Mouse (Mus musculus): Measurements from ENCODE around the gene Cdk19.
"Not testable (repeated sequence)": the region's sequence is repeated elsewhere in the genome, so short reads cannot be mapped to it uniquely, and the experiment has no call there.

The Cdk19 gene

DNA sequence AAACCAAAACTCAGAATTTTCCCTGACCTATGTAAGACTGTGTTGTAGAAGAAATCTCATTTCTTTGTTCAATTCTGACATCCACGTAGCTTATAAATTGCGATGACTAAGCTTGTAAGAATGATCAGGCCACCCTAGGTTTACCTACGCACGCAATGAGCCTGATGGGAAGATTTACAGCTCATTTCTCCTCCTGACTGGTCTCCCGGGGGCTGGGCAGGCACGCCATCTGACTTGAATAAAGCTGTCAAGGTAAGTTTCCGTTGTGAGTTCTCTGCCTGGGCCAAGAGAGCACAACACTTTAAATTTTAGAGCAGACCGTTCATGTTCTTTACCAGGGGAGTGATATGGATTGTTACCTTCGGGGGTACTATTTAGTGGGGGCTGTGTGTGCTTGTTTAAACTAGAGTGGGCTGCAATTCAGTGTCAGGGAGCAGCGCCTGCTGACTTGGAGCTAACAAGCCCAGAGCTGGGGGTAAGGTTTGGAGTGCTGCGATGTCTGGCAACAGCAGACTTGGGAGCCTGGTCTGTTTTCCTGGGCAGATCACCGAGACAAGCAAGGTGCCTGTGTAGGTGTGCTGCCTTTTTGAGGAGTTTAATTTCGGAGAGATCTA lies at the start of gene Cdk19:
TSS of gene Cdk19 (plus strand) at position 214 of the 614 bp plus-strand sequence.
- DNase-seq (ENCODE audit: low spot score), result no peak

DNA sequence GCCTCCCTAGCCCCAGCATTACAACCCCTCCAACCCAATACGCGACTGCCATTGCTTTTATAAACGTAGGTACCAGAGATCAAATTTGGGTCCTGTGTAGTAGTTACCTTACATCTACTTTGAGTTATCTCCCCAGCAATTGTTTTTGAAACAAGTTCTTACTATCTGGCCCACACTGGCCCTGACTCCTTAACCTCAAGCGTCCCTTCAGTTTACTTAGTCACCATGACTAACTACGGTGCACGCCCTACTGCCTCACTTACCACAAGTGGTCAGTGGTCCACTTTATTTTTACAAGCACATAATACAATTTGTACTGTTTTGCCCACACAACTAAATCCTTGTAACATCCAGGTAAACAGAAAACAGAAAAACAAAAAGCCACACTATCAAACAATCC lies 46.7 kb upstream of the Cdk19 start:
- DNase-seq (ENCODE audit: low spot score), result no peak

DNA sequence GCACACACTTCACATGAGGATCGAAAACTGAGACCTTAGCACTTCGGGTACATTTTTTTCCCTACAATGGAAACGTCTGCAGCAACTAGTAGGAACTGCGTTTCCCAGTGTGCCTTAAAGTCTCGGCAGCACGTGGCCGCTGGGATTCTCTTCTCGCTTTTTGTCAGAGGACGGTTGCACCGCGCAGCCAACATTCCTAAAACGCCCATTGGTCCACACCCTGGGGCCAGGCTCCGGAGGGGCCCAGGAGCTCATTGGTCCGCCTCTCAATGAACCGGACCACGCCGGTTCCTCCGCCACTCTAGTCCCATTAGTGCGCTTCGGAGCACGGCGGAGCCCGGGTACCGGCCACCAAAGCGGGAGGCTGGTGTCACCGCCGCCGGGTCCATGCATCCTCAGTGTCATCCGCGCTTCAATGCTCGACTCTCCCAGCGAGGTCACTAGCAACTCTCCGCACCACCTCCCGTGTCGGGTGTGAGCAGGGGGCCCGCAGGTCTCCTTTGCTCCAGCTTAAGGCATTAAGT lies 38.7 kb upstream of the Cdk19 start:
- peak; percentile 77 for DNase-seq (ENCODE audit: low spot score)

DNA sequence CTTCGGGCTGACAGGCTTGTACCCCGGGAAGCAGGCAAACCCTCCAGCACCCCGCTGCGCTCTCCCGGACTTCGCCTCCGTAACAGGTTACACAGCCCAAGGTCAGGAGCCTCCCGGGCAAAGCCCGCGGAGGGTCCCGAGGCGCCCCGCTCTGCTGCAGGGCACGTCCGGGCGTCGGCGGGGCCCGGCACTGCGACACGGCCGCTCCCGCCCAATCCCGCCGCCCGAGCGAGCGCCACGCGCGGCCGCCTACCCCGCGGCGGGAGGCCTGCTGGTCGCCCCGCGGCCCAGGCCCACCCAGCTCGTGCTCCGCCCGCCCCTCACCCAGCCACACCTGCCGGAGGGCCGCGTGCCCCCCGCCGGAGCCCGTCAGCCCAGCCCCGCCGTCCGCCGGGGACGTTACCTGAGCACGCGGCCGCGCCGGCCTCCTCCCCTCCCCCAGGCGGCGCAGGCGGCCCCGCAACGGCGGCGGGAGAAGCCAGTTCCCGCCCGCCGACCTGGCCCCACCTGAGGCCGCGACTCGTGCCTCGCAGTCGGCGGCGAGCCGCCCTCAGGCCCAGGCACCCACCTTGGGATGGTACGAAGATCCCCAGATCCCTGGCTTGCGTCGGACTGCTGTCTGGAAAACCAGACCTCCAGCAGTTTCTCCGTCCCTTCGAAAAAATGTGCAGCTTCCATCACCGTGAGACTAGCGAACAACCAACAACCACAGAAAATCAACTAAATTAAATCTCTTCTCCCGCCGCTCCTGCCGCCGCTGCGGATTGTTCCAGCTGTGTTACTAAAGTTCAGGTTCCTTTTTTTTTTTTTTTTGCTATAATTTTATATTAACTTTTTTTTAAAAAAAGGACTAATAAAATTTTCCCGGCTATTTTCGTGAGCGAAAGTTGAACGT lies 37.9 kb upstream of the Cdk19 start:
- DNase-seq (ENCODE audit: low spot score), result not testable (repeated sequence)

DNA sequence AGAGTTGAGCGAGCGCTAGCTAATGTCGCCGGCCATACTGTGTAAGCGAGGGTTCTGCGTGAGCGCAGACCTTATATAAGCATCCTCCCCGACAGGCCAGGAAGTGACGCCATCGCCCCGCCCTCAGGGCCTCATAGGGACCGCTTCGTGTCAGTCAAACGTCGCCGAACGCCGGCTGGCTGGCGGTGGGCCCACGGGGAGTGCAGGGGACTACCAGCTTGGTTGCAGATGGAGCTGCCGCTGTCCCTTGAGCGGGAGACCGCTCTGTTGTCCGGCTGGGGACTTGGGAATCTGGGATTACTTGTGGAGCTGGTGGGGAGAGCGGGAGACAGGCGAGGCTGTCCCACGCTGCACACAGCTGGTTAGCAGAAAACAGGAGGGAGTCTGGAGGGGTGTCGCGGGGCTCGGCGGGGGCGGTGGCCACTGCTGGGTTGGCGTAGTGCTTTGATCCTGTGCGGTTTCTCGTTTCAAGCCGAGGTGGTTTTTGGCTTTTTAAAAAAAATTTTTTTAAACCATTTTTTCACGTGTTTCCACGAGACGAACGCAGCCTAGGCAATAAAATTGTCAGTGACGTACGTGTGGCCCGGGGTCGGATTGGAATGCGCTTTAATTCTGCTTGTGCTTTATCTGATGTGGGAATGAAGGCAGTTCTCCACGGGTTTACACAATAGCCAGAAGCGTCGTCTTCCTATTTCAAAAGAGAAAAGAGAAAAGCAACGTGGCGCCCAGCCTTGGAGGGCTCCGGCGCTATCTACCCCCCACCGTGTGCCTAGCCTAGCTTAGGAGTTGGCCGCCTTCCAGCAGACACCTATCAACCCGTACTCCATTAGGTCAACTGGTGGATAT lies 37.0 kb upstream of the Cdk19 start, which contains the start of gene Amd1:
TSS of gene Amd1 (minus strand) at position 47 of the 846 bp plus-strand sequence.
- peak; percentile 98 for DNase-seq (ENCODE audit: low spot score)

DNA sequence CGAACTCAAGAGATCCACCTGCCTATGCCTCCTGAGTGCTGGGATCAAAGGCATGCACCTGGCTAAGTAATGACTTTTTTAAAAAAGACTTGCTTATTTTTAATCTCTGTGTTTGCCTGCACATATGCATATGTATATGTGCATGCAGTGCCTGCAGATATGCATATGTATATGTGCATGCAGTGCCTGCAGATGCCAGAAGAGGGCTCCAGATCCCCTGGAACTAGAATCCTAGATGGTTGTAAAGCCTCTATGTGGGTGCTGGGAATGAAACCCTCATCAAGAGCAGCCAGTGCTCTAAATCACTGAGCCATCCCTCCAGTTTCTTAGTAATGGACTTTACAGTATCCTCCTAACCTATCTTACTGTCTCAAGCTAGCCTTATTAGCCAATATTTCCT lies 33.4 kb upstream of the Cdk19 start:
- DNase-seq (ENCODE audit: low spot score), result no peak

DNA sequence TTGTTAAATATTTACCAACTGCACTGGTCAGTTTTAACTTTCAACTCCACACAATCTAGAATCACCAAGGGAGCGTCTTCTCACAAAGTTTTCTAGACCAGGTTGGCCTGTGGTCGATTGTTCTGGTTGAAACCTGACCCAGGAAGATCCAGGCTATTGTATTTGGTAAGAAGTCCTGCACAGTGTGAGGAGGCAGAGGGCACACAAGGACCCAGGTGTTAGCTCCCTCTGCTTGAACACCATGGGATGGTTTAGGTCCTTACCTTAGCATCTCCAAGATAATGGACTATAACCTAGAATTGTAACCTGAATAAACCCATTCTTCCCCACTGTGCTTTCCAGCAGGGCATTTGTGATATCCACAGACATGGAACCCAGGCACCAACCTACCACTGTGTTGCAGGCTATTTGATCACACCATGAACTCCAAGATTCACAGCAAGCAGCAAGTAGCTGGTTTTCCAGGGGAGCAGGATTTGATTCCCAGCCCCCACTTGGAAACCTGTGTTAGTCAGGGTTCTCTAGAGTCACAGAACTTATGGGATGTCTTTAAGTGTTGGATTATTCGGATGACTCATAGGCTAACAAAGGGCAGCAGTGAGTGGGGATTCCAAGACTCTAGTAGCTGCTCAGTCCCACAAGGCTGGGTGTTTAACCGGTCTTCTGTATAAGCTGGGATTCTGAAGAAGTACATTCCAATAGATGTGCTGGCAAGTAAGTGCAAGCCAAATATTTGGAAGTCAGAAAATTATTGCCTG lies 31.4 kb upstream of the Cdk19 start:
- DNase-seq (ENCODE audit: low spot score), result no peak

DNA sequence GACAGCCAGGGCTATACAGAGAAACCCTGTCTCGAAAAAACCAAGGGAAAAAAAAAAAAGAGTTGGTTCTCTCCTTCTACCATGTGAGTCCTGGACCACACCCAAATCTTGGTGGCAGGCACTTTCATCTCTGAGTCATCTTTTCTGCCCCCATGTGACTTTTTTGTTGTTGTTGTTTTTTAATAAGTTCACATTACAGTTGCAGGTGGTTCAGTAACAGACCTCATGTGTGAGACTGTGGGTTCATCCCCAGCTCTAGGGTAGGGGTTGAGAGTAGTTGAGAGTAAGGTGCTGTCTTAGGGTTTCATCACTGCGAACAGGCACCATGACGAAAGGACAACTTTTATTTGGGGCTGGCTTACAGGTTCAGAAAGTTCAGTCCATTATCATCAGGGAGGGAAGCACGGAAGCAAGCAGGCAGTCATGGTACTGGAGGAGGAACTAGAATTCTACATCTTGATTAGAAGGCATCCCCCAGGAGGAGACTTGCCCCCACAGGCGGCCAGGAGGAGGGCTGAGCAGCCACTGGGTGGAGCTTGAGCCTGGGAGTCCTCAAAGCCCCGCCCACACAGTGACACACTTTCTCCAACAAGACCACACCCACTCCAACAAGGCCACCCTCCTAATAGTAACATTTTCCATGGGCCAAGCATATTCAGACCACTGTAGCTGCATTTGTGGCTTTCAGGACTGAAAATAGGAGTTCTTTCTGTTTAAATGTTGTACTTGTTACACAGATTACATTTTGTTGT lies 29.3 kb upstream of the Cdk19 start:
- DNase-seq (ENCODE audit: low spot score), result no peak

DNA sequence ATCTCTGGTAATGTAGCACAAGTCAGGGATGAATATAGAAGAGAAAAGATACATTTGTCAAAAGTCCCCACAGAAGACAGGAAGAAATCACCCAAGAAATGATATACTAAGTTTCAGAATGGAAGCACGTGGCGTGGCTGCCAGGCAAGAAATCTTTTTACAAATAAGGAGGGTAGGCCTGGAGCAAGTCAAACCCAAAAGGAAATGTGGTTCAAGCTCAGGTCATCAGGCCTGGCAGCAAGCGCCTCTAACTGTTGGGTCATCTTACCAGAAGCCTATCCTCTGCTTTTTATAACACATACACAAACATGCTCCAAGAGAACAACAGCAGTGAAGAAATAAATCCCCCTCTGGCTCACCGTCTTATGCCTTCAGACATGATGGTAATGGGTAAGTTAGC lies 26.6 kb upstream of the Cdk19 start:
- no peak for DNase-seq (ENCODE audit: low spot score)

DNA sequence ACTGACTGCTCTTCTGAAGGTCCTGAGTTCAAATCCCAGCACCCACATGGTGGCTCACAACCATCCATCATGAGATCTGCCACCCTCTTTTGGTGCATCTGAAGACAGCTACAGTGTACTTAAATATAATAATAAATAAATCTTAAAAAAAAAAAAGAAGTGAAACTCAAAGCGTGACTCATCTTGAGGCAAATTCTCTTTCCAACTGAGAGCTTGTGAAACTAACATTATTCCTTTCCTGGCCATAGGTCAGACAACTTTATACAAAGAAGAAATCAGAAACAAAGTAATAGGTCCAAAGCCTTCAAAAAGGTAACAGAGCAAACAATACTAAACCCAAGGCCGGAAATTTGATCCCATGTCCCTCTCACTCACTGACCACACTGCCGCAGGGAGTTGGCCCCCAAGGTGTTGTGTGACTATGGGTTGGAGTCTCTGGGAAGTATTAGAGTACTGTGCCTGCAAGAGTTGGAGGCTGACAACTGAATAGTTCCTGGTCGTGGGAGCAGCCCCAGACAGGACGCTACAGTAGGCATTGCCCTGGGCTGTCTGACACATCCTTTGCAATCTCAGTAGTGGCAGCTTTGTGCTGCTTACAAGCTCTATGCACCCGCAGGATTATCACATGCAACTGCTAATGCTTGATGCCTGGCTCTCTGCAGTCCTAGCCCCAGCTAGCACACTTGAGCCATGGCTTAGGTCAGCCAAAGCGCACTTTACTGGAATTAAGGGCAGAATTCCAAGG lies 22.4 kb upstream of the Cdk19 start:
- DNase-seq (ENCODE audit: low spot score), result no peak

DNA sequence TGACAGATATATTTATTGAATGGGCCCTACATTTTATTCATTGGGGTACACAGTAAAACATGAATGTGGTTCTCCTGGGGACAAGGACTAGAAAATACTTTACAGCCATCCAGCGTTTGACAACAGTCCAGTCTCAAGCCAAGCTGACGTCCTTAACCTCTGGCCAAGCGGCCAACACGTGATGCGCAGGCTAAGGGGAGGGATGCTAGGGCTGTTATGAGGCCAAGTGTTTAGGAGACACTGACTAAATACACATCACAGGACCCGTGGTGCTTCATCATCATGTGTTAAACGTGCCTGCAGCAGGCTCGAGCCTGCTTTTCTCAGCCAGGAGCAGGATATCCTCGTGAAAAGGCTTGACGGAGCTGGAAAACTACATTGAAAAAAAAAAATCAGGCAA lies 19.1 kb upstream of the Cdk19 start:
- no peak for DNase-seq (ENCODE audit: low spot score)

DNA sequence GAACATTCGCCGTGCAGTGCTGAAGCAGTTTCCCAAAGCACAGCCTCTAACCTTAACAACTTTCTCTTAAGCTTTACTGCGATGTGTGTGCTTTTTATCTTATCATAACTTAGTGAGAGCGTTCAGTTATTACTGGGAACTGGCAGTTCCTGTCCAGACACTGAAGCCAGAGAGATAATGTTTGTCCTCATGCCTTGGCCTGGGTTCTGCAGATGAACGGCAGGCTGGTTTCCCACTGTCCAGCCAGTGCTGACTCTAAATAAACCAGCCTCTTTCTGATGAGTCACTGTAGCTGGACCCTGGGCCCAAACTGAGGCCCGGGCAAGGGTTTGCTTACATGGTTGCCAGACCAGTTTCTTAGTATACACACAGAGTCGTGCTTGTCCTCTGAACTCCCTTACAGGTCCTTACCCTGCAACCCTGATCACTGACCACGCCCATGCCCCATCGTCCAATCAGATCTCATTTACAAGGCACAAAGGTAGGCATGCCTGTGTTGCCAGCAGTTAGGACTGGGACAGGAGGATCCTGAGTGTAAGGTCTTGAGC lies 11.3 kb upstream of the Cdk19 start:
- no peak for DNase-seq (ENCODE audit: low spot score)

DNA sequence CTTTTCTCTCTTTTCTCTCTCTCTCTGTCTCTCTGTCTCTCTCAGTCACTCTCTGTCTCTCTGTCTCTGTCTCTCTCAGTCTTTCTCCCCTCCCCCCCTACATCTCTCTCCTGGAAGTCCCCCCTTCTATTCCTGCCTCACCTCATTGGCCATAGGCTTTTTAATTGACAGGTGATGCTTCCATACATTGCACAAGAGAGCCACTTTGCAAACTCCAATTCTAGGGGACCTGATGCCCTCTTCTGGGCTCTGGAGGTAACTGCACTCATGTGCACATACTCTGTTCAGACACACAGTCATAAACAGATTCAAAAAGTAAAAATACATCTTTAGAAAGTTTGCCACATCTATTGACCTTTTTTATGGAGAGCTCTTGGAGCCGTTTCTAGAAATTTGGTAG lies 9.1 kb upstream of the Cdk19 start:
- DNase-seq (ENCODE audit: low spot score), result no peak

DNA sequence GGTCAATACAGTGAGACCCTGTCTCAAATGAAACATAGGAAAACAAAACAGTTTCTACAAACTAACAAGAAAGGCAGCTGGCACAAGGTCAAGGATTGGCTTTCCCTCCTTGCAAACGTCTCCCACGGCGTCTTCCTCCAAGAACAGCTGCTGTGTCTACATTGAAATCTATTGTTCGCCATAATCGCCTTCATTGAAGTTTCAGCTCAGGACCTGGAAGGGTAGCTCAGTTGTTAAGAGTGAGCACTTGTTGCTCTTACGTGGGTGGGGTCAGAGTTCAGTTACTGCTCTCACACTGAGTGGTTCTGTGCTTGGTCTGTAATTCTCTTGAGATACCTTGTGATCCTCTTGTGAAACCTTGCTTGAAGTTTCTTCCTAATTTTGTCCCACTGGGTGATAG lies 6.5 kb upstream of the Cdk19 start:
- DNase-seq (ENCODE audit: low spot score), result no peak

DNA sequence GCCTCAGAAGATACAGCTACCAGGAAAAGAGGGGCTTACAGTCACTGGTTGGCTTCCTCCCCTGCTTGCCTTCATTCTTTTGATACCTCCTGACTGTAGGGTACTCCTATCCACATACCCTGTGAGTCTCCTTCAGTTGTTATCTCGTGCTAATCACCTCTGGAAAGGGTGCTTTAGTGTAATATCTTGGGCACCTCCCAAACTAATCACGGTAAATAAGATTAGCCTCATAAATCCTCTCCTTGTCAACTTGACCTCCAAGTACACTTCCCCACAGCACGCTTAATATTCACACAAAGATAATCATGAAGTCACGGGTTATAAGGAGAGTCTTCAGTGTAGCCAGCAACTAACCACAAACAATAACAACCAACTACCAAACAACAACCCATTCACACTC lies 2.7 kb downstream of the Cdk19 start:
- DNase-seq (ENCODE audit: low spot score), result no peak

DNA sequence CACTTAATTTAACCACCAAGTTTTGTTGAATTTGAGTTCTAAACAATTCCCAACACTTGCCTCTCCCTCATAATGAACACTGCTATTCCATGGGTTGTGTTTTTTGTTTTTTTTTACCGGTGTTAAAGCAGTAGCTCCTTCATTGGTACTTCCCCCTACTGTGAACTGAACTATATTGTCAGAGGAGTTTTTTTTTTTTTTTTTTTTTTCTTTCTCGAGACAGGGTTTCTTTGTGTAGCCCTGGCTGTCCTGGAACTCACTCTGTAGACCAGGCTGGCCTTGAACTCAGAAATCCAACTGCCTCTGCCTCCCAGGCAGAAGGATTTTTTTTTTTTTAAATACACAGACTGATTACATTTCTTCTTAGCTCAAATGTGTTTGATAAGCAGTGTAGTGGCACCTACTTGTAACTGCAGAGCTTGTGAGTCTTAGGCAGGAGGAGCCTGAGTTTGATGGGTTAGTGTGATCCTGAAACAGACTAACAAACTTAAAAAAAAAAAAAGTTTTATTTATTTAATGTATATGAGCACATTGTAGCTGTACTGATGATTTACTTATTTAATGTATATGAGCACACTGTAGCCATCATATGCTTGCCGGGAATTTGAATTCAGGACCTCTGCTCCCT lies 7.5 kb downstream of the Cdk19 start:
- no peak for DNase-seq (ENCODE audit: low spot score)

DNA sequence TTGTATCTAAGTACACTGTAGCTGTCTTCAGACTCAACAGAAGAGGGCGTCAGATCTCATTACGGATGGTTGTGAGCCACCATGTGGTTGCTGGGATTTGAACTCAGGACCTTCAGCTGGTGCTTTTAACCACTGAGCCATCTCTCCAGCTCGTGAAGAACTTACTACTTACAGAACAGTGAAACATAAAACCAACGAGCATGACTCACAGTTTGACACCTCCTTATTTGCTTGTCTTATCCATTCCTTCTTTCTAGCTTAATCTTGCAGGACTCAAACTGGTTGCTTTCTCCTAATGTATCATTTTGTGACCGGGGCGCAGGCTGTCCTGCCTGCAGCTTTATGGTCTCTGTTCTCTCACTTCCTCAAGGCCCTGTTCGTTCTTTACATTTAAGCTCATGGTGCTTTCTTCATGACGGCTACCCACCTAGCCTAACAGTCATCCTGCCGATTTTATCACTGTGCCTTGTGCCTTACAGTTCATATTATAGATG lies 8.1 kb downstream of the Cdk19 start:
- DNase-seq (ENCODE audit: low spot score), result no peak

DNA sequence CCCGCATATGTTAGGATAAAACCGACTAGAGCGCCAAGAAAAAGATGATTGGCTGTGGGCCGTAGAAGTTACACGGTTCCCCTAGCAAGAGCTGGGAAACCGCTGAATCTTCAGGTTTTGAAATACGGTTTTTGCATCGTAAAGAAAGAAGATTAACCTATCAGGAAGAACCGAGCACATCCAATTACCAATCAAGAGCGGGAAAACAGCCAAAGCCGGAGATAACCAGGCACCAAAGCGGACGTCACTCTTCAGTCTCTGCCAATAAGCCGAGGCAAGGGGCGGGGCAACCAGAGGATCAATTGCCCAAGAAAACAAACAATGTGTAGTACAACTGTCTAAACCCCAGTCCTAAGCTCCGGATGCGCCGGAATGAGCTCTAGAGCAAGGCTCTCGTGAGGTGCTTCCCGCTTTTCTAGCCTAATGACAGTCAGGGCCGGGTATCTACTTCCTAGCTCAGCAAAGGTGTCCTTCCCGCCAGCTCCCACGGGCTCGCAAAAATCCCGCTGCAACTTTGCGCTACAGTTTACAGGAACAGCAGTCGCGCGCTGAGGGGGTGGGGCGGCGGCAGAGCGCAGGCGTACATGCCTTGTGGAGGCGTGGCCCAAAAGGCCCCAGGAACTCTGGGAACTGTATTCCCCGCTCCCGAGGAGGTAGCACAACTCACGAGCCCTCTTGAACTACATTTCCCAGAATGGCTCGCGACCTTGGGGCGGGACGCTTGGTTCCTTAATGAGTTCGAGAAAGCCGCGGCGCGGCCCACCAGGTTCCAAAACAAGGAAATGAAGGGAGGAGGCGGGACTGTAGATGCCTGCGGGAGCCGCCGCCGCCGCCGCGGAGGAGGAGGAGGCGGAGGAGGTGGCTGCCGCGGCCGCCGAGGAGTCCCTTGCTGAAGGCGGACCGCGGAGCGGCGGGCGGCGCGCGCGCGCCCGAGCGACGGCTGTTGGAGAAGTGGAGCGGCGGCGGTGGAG lies 9.5 kb downstream of the Cdk19 start:
- DNase-seq (ENCODE audit: low spot score), result peak; percentile 95

Data from left cerebral cortex, adult 11 months (tissue).